Mouse (Mus musculus): ENCODE measurements around the gene Zfp335. TPM values are rescaled to one million over a fixed set of nuclear protein-coding genes. Genes with fewer than 3 reads are reported as not detected.
A peak's percentile ranks its signal among the peaks of the same experiment; 100 is the strongest.

The Zfp335 gene
- total and polyA plus RNA-seq, 3 experiments, result 5.2 to 16.5 (median 12.0) TPM

DNA sequence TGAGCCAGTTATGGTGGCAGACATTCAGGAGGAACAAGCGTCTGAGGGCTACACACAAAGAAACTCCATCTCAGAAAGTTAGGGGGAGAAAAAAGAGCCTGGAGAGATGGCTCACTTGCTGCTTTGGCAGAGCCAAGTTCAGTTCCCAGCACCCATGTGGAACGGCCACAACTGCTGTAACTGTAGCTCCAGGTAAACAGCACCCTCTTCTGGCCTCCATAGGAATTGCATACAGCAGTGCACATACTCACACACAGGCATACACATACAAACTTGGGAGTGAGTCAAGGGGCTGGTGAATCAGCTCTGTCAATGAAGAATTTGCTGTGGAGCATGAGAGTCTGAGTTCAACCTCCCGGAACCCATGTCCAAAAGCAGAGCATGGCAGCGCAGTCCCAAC lies 5.5 kb downstream of the Zfp335 start:
- peaks cover 21% of the 10 kb centered on the region for H3K9me3 ChIP-seq (replicated peaks; ENCODE audit: low read length)
- H3K27me3 ChIP-seq (replicated peaks), result no peaks in the 10 kb centered on the region
- peaks cover 2 to 15% of the 10 kb centered on the region in 2 experiments; a peak in 3 of 4 replicates for H3K4me1 ChIP-seq (ENCODE audit: control insufficient read depth in 1 of 2, insufficient read depth in 2 of 2)
- dilution Hi-C loops (cut with MboI; ENCODE audit: extremely low pct_ligation_motif_present, extremely low pct_unique_long_range_greater_than_20kb, low sequenced_read_pairs), result no loop called here
- peaks cover 10% of the 10 kb centered on the region for H3K79me2 ChIP-seq (replicated peaks; ENCODE audit: control insufficient read depth, extremely low read depth, insufficient read depth, poor library complexity, severe bottlenecking)
- no peak overlapping the region for H3K9ac ChIP-seq (ENCODE audit: insufficient read depth, low read depth)
- in situ Hi-C loops (cut with MboI; ENCODE audit: low pct_ligation_motif_present, low pct_unique_long_range_greater_than_20kb, low sequenced_read_pairs), result no loop called here
- no peak overlapping the region for H3K27ac ChIP-seq (ENCODE audit: insufficient read depth, low read depth)
- TF ChIP-seq CTCF (conservative IDR thresholded peaks at IDR 0.05 in 1 of 2, IDR thresholded peaks at IDR 0.05 in 1 of 2; ENCODE audit: low read depth in 2 of 2, low read length in 2 of 2), result peak; percentile 29 to 34; a peak in 3 of 4 replicates
- TF ChIP-seq POLR2AphosphoS2 (IDR thresholded peaks at IDR 0.05; ENCODE audit: low read depth, low read length), result no peak
- TF ChIP-seq HCFC1 (IDR thresholded peaks at IDR 0.05; ENCODE audit: low read depth, low read length), result no peak
- TF ChIP-seq ELF1 (IDR thresholded peaks at IDR 0.05; ENCODE audit: low read depth, low read length), result no peak
- no peak for TF ChIP-seq RAD21 (IDR thresholded peaks at IDR 0.05; ENCODE audit: low read depth, low read length)
- TF ChIP-seq ZC3H11A (IDR thresholded peaks at IDR 0.05; ENCODE audit: low read depth, low read length), result no peak
- no peak for TF ChIP-seq ZMIZ1 (IDR thresholded peaks at IDR 0.05; ENCODE audit: low read depth, low read length)
- no peak for DNase-seq (ENCODE audit: extremely low read depth)
- H3K36me3 ChIP-seq (replicated peaks in 1 of 2; ENCODE audit: control insufficient read depth in 1 of 2, insufficient read depth in 1 of 2, low read length in 1 of 2), result peaks cover 64 to 83% of the 10 kb centered on the region in 2 experiments
- no peak overlapping the region for H3K4me3 ChIP-seq (replicated peaks in 1 of 3; ENCODE audit: low read depth in 2 of 3, low read length in 2 of 3, poor library complexity in 1 of 3)
- H3K4me2 ChIP-seq (ENCODE audit: insufficient read depth, low read depth, poor library complexity, severe bottlenecking), result no peak overlapping the region

DNA sequence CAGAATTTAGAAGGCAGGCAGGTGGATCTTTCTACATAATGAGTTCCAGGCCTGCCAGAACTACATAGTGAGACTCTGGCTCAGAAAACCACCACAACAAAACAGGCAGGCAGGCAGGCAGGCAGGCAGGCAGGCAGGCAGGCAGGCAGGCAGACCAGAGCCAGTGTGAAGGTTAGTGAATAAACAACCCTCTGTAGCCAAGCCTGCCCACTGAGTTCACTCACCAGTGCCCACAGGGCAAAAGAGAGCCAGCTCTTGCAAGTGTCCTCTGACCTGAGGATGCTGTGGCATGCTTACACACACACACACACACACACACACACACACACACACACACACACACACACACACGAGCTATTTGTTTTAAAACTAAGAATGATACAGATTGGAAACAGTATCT lies 8.1 kb downstream of the Zfp335 start:
- DNase-seq (ENCODE audit: extremely low read depth), result no peak
- peaks cover 0 to 5% of the 10 kb centered on the region in 2 experiments; a peak in 1 of 4 replicates for H3K4me1 ChIP-seq (ENCODE audit: control insufficient read depth in 1 of 2, insufficient read depth in 2 of 2)
- peaks cover 21% of the 10 kb centered on the region for H3K9me3 ChIP-seq (replicated peaks; ENCODE audit: low read length)
- no peak overlapping the region for H3K27ac ChIP-seq (ENCODE audit: insufficient read depth, low read depth)
- in situ Hi-C loops (cut with MboI; ENCODE audit: low pct_ligation_motif_present, low pct_unique_long_range_greater_than_20kb, low sequenced_read_pairs) (no loop called here), dilution Hi-C loops (cut with MboI; ENCODE audit: extremely low pct_ligation_motif_present, extremely low pct_unique_long_range_greater_than_20kb, low sequenced_read_pairs) (no loop called here)
- no peaks in the 10 kb centered on the region for H3K27me3 ChIP-seq (replicated peaks)
- no peak overlapping the region for H3K9ac ChIP-seq (ENCODE audit: insufficient read depth, low read depth)
- H3K36me3 ChIP-seq (replicated peaks in 1 of 2; ENCODE audit: control insufficient read depth in 1 of 2, insufficient read depth in 1 of 2, low read length in 1 of 2), result peaks cover 82 to 98% of the 10 kb centered on the region in 2 experiments
- H3K4me3 ChIP-seq (replicated peaks in 1 of 3; ENCODE audit: low read depth in 2 of 3, low read length in 2 of 3, poor library complexity in 1 of 3), result no peak overlapping the region
- TF ChIP-seq POLR2AphosphoS2 (IDR thresholded peaks at IDR 0.05; ENCODE audit: low read depth, low read length), result no peak
- no peak for TF ChIP-seq TBP (conservative IDR thresholded peaks at IDR 0.05; ENCODE audit: low read depth, low read length)
- no peak for TF ChIP-seq MAFK (IDR thresholded peaks at IDR 0.05; ENCODE audit: insufficient replicate concordance, low read length)
- no peak for TF ChIP-seq POLR2A (IDR thresholded peaks at IDR 0.05; ENCODE audit: low read depth, low read length)
- no peak for TF ChIP-seq ZNF384 (IDR thresholded peaks at IDR 0.05; ENCODE audit: low read depth, low read length)
- TF ChIP-seq HCFC1 (IDR thresholded peaks at IDR 0.05; ENCODE audit: low read depth, low read length), result no peak
- no peak for TF ChIP-seq MYC (IDR thresholded peaks at IDR 0.05; ENCODE audit: low read depth, low read length)
- TF ChIP-seq NRF1 (IDR thresholded peaks at IDR 0.05; ENCODE audit: low read depth, low read length), result no peak
- TF ChIP-seq NELFE (IDR thresholded peaks at IDR 0.05; ENCODE audit: low read depth, low read length), result no peak
- no peak for TF ChIP-seq GABPA (IDR thresholded peaks at IDR 0.05; ENCODE audit: insufficient replicate concordance, low read depth, low read length)
- TF ChIP-seq CHD1 (IDR thresholded peaks at IDR 0.05; ENCODE audit: low read depth, low read length), result no peak
- TF ChIP-seq PAX5 (IDR thresholded peaks at IDR 0.05; ENCODE audit: low read length), result no peak
- H3K4me2 ChIP-seq (ENCODE audit: insufficient read depth, low read depth, poor library complexity, severe bottlenecking), result no peak overlapping the region
- H3K79me2 ChIP-seq (replicated peaks; ENCODE audit: control insufficient read depth, extremely low read depth, insufficient read depth, poor library complexity, severe bottlenecking), result no peaks in the 10 kb centered on the region
